Mouse (Mus musculus): ENCODE measurements around the gene Stk39. TPM values are rescaled to one million over a fixed set of nuclear protein-coding genes. Genes with fewer than 3 reads are reported as not detected.

Gene Stk39
- polyA plus RNA-seq, 1 experiment from 2014 or later, result 25.1 TPM

GRCm38 (mm10) chr2:68472921-68473320 is 853 bp upstream of the Stk39 start:
- WGBS, result 44% methylated on average over 4 of the region's 4 CpGs
- no peak for ATAC-seq
- no peak overlapping the region for H3K4me2 ChIP-seq (ENCODE audit: low read length)

DNA sequence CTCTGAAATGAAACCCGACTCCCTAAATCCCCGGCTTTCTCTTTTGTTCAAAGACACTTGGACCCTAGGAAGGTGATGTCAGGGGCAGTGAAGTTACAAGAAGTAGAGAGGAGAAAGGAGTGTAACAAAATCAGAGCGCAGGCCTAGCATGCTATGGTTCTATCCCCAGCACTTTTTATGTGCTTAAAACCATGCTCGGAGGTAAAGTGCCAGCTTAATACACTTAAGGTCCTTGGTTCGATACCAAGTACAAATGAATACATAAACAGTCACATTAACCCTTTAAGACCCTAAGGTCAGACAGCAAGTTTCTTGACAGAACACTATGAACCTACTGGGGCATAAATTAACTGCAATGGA is 463 bp upstream of the Stk39 start:
- peak overlapping the region; percentile 69 for H3K4me2 ChIP-seq (ENCODE audit: low read length)
- H3K4me1 ChIP-seq (ENCODE audit: control insufficient read depth, insufficient read depth, low read depth, low read length), result peaks cover 8% of the 10 kb centered on the region
- H3K36me3 ChIP-seq (ENCODE audit: control insufficient read depth, insufficient read depth, low read length), result no peaks in the 10 kb centered on the region
- H3K27ac ChIP-seq (ENCODE audit: low read depth, low read length), result peak overlapping the region; percentile 95; the same call in 1 of the 2 replicates
- peak; percentile 0; the same call in 1 of the 2 replicates for ATAC-seq
- H3K9ac ChIP-seq (ENCODE audit: low read depth, low read length), result peak overlapping the region; percentile 94; the same call in 1 of the 2 replicates
- no peaks in the 10 kb centered on the region for H3K9me3 ChIP-seq (ENCODE audit: control insufficient read depth, low read length)
- H3K27me3 ChIP-seq (replicated peaks; ENCODE audit: control insufficient read depth, insufficient read depth, low read length), result no peaks in the 10 kb centered on the region
- peak overlapping the region; percentile 97 for H3K4me3 ChIP-seq (ENCODE audit: low read length)
- 2% methylated on average over 5 of the region's 5 CpGs for WGBS

More at GRCm38 (mm10) chr2:68472921-68473320, 853 bp upstream of the Stk39 start:
- Histone ChIP-seq H3K9me3 (ENCODE audit: control insufficient read depth, low read length) (no peaks in the 10 kb centered on the region), H3K36me3 (ENCODE audit: control insufficient read depth, insufficient read depth, low read length) (no peaks in the 10 kb centered on the region), H3K27ac (ENCODE audit: low read depth, low read length) (no peak overlapping the region), H3K9ac (ENCODE audit: low read depth, low read length) (no peak overlapping the region), H3K4me1 (ENCODE audit: control insufficient read depth, insufficient read depth, low read depth, low read length) (peaks cover 8% of the 10 kb centered on the region), H3K27me3 (replicated peaks; ENCODE audit: control insufficient read depth, insufficient read depth, low read length) (no peaks in the 10 kb centered on the region), H3K4me3 (ENCODE audit: low read length) (no peak overlapping the region)

DNA sequence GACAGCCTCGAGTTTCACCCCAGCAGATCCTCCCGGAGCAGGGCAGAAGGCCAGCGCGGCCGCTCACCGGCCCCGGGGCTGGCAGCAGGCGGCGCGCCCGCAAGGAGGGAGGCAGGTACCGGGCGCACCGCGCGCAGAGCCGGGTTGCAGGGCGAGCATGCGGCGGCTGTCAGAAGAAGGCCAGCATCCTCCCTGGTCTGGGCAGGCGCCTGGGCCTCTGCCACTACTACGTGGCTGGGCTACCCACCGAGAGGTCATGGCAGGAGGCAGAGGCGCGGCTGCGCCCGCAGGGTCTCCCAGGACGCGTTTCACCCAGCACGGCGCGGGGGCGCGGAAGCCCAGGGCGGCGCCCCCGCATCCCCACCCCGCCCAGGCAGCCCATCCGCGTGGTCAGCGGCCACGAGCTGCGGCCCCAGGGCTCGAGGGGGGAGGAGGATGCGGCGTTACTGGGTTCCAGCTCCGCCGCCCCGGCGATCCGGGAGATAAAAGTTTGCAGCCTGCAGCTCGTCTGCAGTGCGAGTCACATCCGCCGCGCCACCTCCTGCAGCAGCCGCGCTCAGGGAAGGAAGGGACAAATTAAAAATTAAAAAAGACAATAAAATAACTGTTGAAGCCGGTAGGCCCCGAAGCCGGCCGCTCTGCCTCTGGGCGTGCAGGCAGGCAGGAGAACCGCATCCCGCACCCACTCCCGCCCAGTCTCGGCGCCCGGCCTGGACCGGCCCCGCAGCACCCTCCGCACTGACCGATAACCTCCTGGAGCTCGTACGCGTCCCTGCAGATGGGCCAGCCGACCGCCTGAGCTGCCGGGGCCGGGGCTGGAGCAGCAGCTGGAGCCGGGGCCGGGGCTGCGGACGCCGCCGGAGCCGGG is 943 bp downstream of the Stk39 start:
- Histone ChIP-seq H3K9me3 (ENCODE audit: control insufficient read depth, low read length) (no peaks in the 10 kb centered on the region), H3K36me3 (ENCODE audit: control insufficient read depth, insufficient read depth, low read length) (no peaks in the 10 kb centered on the region), H3K27me3 (replicated peaks; ENCODE audit: control insufficient read depth, insufficient read depth, low read length) (no peaks in the 10 kb centered on the region), H3K27ac (ENCODE audit: low read depth, low read length) (peak overlapping the region; percentile 95), H3K4me1 (ENCODE audit: control insufficient read depth, insufficient read depth, low read depth, low read length) (peaks cover 8% of the 10 kb centered on the region), H3K4me2 (ENCODE audit: low read length) (peak overlapping the region; percentile 69), H3K9ac (ENCODE audit: low read depth, low read length) (peak overlapping the region; percentile 94), H3K4me3 (ENCODE audit: low read length) (peak overlapping the region; percentile 97)
- WGBS, result under 1% methylated on average over 63 of the region's 87 CpGs
- ATAC-seq, result peak; percentile 80

- Histone ChIP-seq H3K27ac (ENCODE audit: low read depth, low read length) (no peak overlapping the region), H3K36me3 (ENCODE audit: control insufficient read depth, insufficient read depth, low read length) (no peaks in the 10 kb centered on the region), H3K9ac (ENCODE audit: low read depth, low read length) (0 out of 2 replicates have a peak overlapping the region, but pooled peaks have one; percentile 3), H3K27me3 (replicated peaks; ENCODE audit: control insufficient read depth, insufficient read depth, low read length) (no peaks in the 10 kb centered on the region), H3K9me3 (ENCODE audit: control insufficient read depth, low read length) (no peaks in the 10 kb centered on the region), H3K4me3 (ENCODE audit: low read length) (peak overlapping the region; percentile 10; the same call in 1 of the 2 replicates), H3K4me2 (ENCODE audit: low read length) (peak overlapping the region; percentile 31), H3K4me1 (ENCODE audit: control insufficient read depth, insufficient read depth, low read depth, low read length) (peaks cover 8% of the 10 kb centered on the region)
- ATAC-seq, result no peak
- 45% methylated on average over 3 of the region's 3 CpGs for WGBS
These were observed 2.6 kb downstream of the Stk39 start for GRCm38 (mm10) chr2:68469491-68469890.

- Histone ChIP-seq H3K4me1 (ENCODE audit: control insufficient read depth, insufficient read depth, low read depth, low read length) (peaks cover 8% of the 10 kb centered on the region), H3K27ac (ENCODE audit: low read depth, low read length) (no peak overlapping the region), H3K4me3 (ENCODE audit: low read length) (no peak overlapping the region), H3K9me3 (ENCODE audit: control insufficient read depth, low read length) (no peaks in the 10 kb centered on the region), H3K27me3 (replicated peaks; ENCODE audit: control insufficient read depth, insufficient read depth, low read length) (no peaks in the 10 kb centered on the region), H3K9ac (ENCODE audit: low read depth, low read length) (no peak overlapping the region), H3K36me3 (ENCODE audit: control insufficient read depth, insufficient read depth, low read length) (no peaks in the 10 kb centered on the region), H3K4me2 (ENCODE audit: low read length) (no peak overlapping the region; the same call in 1 of the 2 replicates)
- 54% methylated on average over 7 of the region's 7 CpGs for WGBS
- ATAC-seq, result no peak
These were observed 3.4 kb downstream of the Stk39 start for GRCm38 (mm10) chr2:68468698-68469097.

DNA sequence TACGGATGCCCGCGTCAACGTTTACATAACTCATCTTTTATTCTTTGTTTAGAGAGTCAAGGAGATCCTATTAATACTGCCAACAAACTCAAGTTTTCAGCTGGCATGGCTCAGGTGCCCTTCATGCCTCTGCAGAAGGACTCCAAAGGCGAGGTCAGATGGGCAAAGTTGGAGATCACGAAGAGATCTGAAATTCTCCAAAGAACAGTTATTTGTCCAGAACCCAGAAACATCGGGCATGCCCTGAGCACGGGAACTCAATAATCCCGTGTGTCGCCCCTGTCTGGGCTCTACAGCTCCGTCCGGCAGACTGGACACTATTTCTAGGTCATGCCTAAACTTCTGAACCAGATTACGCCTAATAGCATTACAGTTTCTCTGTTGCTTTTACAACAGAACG is 3.8 kb downstream of the Stk39 start:
- no peak for ATAC-seq
- Histone ChIP-seq H3K4me2 (ENCODE audit: low read length) (no peak overlapping the region), H3K27me3 (replicated peaks; ENCODE audit: control insufficient read depth, insufficient read depth, low read length) (no peaks in the 10 kb centered on the region), H3K9ac (ENCODE audit: low read depth, low read length) (no peak overlapping the region), H3K4me1 (ENCODE audit: control insufficient read depth, insufficient read depth, low read depth, low read length) (peaks cover 8% of the 10 kb centered on the region), H3K9me3 (ENCODE audit: control insufficient read depth, low read length) (no peaks in the 10 kb centered on the region), H3K27ac (ENCODE audit: low read depth, low read length) (no peak overlapping the region), H3K4me3 (ENCODE audit: low read length) (no peak overlapping the region), H3K36me3 (ENCODE audit: control insufficient read depth, insufficient read depth, low read length) (no peaks in the 10 kb centered on the region)
- 90% methylated on average over 14 of the region's 14 CpGs for WGBS

DNA sequence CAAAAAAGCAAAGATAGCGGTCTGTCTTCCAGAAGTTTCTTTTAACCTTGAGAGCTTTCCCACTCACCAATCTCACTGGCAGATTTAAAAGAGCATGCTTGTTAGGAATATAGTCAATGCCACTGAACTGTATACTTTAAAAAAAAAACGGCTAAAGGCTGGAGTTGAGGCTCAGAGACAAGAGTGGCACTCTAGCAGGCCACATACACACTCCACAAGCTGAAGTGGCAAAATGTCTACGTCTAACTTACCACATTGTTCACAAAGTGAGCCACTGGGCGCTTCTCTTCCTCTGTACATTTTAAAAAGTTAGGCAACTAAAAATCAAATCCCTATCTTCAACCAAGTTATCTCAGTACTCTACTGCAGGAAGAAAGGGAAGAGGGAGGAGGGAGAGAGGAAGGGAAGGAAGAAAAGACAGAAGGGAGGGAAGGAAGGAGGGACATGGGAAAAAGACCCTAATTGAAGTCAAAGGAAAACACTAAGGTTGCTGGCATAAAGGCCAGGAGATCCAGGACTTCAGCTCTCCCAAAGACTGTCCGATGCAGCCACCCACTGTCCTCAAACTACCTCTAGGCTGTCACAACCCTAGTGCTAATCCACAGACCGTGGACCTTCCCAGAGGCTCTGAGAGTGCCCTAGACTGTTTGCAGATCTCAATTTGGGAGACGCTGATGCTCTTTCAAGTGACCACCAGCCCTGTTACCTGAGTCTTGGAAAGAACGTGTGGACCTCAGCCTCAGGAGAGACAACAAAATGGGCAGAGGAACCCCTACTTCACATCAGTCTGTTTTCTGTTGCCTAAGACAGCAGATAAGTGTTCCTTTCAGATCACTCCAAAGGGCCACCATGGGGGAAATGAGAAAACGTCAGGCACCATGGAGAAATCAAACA is 4.7 kb downstream of the Stk39 start:
- WGBS, result 88% methylated on average over 9 of the region's 9 CpGs
- H3K9ac ChIP-seq (ENCODE audit: low read depth, low read length), result no peak overlapping the region
- no peak overlapping the region for H3K4me2 ChIP-seq (ENCODE audit: low read length)
- H3K9me3 ChIP-seq (ENCODE audit: control insufficient read depth, low read length), result no peaks in the 10 kb centered on the region
- H3K4me3 ChIP-seq (ENCODE audit: low read length), result no peak overlapping the region
- no peaks in the 10 kb centered on the region for H3K27me3 ChIP-seq (replicated peaks; ENCODE audit: control insufficient read depth, insufficient read depth, low read length)
- no peaks in the 10 kb centered on the region for H3K36me3 ChIP-seq (ENCODE audit: control insufficient read depth, insufficient read depth, low read length)
- peaks cover 8% of the 10 kb centered on the region for H3K4me1 ChIP-seq (ENCODE audit: control insufficient read depth, insufficient read depth, low read depth, low read length)
- ATAC-seq, result no peak
- no peak overlapping the region for H3K27ac ChIP-seq (ENCODE audit: low read depth, low read length)

DNA sequence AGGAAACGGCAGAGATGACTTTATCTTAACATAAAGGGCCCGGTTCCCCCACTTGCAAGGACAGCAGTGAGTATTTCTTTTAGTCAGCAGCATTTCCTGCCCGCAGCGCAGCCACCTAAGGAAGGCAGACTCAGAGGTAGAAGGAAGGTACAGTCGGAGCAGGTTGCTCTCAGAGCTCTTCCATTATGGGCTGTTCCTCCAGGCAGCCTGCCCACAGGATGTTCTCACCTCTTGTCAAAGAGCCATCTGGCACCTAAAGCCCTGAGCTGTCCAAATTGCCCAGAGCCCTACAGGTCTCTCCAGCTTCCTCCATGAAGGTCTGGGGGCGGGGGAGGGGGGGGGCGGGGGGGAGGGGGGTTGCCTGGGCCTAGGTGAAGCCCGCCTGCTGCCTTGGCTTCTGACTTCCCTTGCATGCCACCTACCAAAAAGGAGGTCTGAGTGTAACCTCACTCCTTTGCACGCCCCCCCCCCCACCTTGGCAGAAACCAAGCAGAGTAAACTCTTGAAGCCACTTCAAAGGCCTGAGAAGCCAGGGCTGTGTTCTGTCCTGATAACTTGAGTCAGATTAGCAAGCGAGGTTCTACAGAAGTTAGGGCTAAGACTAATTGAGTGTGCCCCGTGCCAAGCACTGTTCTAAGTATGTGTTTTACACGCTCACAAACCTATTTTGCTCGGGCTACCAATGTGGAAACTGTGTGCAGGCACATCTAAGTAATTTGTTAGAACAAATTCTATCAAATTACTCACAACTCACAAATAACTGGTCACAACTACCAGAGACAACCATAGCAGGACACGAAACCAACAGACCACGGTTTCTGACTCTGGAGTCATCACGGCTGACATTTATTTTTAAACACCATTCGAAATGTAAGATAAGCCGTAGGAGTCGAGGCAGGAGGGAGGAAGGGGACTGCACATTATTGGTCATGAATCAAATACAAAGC is 5.7 kb downstream of the Stk39 start:
- Histone ChIP-seq H3K27ac (ENCODE audit: low read depth, low read length) (no peak overlapping the region), H3K4me3 (ENCODE audit: low read length) (no peak overlapping the region), H3K4me1 (ENCODE audit: control insufficient read depth, insufficient read depth, low read depth, low read length) (peaks cover 8% of the 10 kb centered on the region), H3K9me3 (ENCODE audit: control insufficient read depth, low read length) (no peaks in the 10 kb centered on the region), H3K27me3 (replicated peaks; ENCODE audit: control insufficient read depth, insufficient read depth, low read length) (no peaks in the 10 kb centered on the region), H3K9ac (ENCODE audit: low read depth, low read length) (no peak overlapping the region), H3K36me3 (ENCODE audit: control insufficient read depth, insufficient read depth, low read length) (no peaks in the 10 kb centered on the region), H3K4me2 (ENCODE audit: low read length) (no peak overlapping the region)
- 81% methylated on average over 17 of the region's 19 CpGs for WGBS
- no peak for ATAC-seq
